Mouse (Mus musculus): ENCODE measurements around the gene Pdpr.
A peak's percentile ranks its signal among the peaks of the same experiment; 100 is the strongest.
"Not testable (repeated sequence)": the region's sequence is repeated elsewhere in the genome, so short reads cannot be mapped to it uniquely, and the experiment has no call there.

The Pdpr gene

GRCm38 (mm10) chr8:111093865-111094718 lies at the start of gene Pdpr:
Pdpr (plus strand) TSS chr8:111094630.
- peak; percentile 94 for DNase-seq (ENCODE audit: low read depth, low spot score)

GRCm38 (mm10) chr8:111048694-111049093 lies 45.7 kb upstream of the Pdpr start:
- peak; percentile 47 for DNase-seq (ENCODE audit: low read depth, low spot score)

- no peak for DNase-seq (ENCODE audit: low read depth, low spot score)
These were observed 45.3 kb upstream of the Pdpr start for GRCm38 (mm10) chr8:111049106-111049505.

GRCm38 (mm10) chr8:111053827-111054518 lies 40.5 kb upstream of the Pdpr start:
- DNase-seq (ENCODE audit: low read depth, low spot score) = no peak

- DNase-seq (ENCODE audit: low read depth, low spot score) = no peak
These were observed 39.3 kb upstream of the Pdpr start for GRCm38 (mm10) chr8:111055031-111055634.

- no peak for DNase-seq (ENCODE audit: low read depth, low spot score)
These were observed 38.8 kb upstream of the Pdpr start for GRCm38 (mm10) chr8:111055661-111056060.

GRCm38 (mm10) chr8:111056158-111056663 lies 38.2 kb upstream of the Pdpr start, which contains the start of gene Exosc6:
Exosc6 (plus strand) TSS chr8:111056339.
- peak; percentile 95 for DNase-seq (ENCODE audit: low read depth, low spot score)

GRCm38 (mm10) chr8:111056691-111057293 lies 37.6 kb upstream of the Pdpr start:
- no peak for DNase-seq (ENCODE audit: low read depth, low spot score)

GRCm38 (mm10) chr8:111058946-111059572 lies 35.4 kb upstream of the Pdpr start:
- DNase-seq (ENCODE audit: low read depth, low spot score) = no peak

- DNase-seq (ENCODE audit: low read depth, low spot score) = no peak
These were observed 32.8 kb upstream of the Pdpr start for GRCm38 (mm10) chr8:111061688-111062071.

GRCm38 (mm10) chr8:111062072-111062757 lies 32.2 kb upstream of the Pdpr start:
- peak; percentile 80 for DNase-seq (ENCODE audit: low read depth, low spot score)

- DNase-seq (ENCODE audit: low read depth, low spot score) = no peak
These were observed 31.5 kb upstream of the Pdpr start for GRCm38 (mm10) chr8:111062893-111063292.

GRCm38 (mm10) chr8:111066308-111066707 lies 28.1 kb upstream of the Pdpr start:
- DNase-seq (ENCODE audit: low read depth, low spot score) = no peak

- DNase-seq (ENCODE audit: low read depth, low spot score) = no peak
These were observed 27.0 kb upstream of the Pdpr start for GRCm38 (mm10) chr8:111067439-111067838.

GRCm38 (mm10) chr8:111068660-111069059 lies 25.8 kb upstream of the Pdpr start:
- DNase-seq (ENCODE audit: low read depth, low spot score) = not testable (repeated sequence)

GRCm38 (mm10) chr8:111075926-111076325 lies 18.5 kb upstream of the Pdpr start:
- DNase-seq (ENCODE audit: low read depth, low spot score) = no peak

GRCm38 (mm10) chr8:111079461-111079860 lies 15.0 kb upstream of the Pdpr start:
- DNase-seq (ENCODE audit: low read depth, low spot score) = no peak

- no peak for DNase-seq (ENCODE audit: low read depth, low spot score)
These were observed 14.6 kb upstream of the Pdpr start for GRCm38 (mm10) chr8:111079861-111080271.

GRCm38 (mm10) chr8:111081580-111082258 lies 12.7 kb upstream of the Pdpr start:
- DNase-seq (ENCODE audit: low read depth, low spot score) = no peak

GRCm38 (mm10) chr8:111083936-111084335 lies 10.5 kb upstream of the Pdpr start:
- not testable (repeated sequence) for DNase-seq (ENCODE audit: low read depth, low spot score)

Measured in CD4-positive helper T cell, adult 2 months (primary cell).